Mouse (Mus musculus) heart, adult 8-10 months (tissue): ENCODE results near the gene Tbc1d2b. TPM values are rescaled to one million over a fixed set of nuclear protein-coding genes. Genes with fewer than 3 reads are reported as not detected.

Experiments
- DNase-seq: peaks from one replicate; pipeline ENCODE4 v3.0.0; 2022; ENCODE audit warnings: low spot score
- total RNA-seq, 4 experiments: library from RNA; stranded (reverse); gene quantifications; 2 replicates each; pipeline ENCODE4 v1.2.4; 2022

Gene Tbc1d2b
- total RNA-seq, 4 experiments from 2014 or later: 8.7 to 10.3 (median 9.4) TPM

- DNase-seq: no peak
Measured at GRCm38 (mm10) chr9:90204396-90204915, 66.1 kb downstream of the Tbc1d2b start.

- DNase-seq: no peak
Measured at GRCm38 (mm10) chr9:90203233-90203632, 67.4 kb downstream of the Tbc1d2b start.

GRCm38 (mm10) chr9:90201541-90201940 is 69.1 kb downstream of the Tbc1d2b start:
- DNase-seq: no peak

- no peak for DNase-seq
Measured at GRCm38 (mm10) chr9:90201096-90201495, 69.5 kb downstream of the Tbc1d2b start.

- DNase-seq: no peak
Measured at GRCm38 (mm10) chr9:90200501-90200900, 70.1 kb downstream of the Tbc1d2b start.

- no peak for DNase-seq
Measured at GRCm38 (mm10) chr9:90199611-90200010, 71.0 kb downstream of the Tbc1d2b start.

GRCm38 (mm10) chr9:90198531-90199449 is 71.8 kb downstream of the Tbc1d2b start:
- DNase-seq: peak; percentile 89

GRCm38 (mm10) chr9:90197866-90198383 is 72.7 kb downstream of the Tbc1d2b start:
- DNase-seq: no peak

- DNase-seq: no peak
Measured at GRCm38 (mm10) chr9:90197116-90197665, 73.4 kb downstream of the Tbc1d2b start.

GRCm38 (mm10) chr9:90196262-90196661 is 74.3 kb downstream of the Tbc1d2b start:
- DNase-seq: no peak

- no peak for DNase-seq
Measured at GRCm38 (mm10) chr9:90195000-90195399, 75.6 kb downstream of the Tbc1d2b start.

GRCm38 (mm10) chr9:90189391-90189790 is 81.2 kb downstream of the Tbc1d2b start:
- DNase-seq: no peak

- no peak for DNase-seq
Measured at GRCm38 (mm10) chr9:90188893-90189292, 81.7 kb downstream of the Tbc1d2b start.

- DNase-seq: no peak
Measured at GRCm38 (mm10) chr9:90185356-90185910, 85.2 kb downstream of the Tbc1d2b start.

GRCm38 (mm10) chr9:90184116-90184515 is 86.5 kb downstream of the Tbc1d2b start:
- peak; percentile 64 for DNase-seq

- DNase-seq: no peak
Measured at GRCm38 (mm10) chr9:90183550-90183949, 87.1 kb downstream of the Tbc1d2b start.

- DNase-seq: no peak
Measured at GRCm38 (mm10) chr9:90182636-90183421, 87.8 kb downstream of the Tbc1d2b start.

- DNase-seq: no peak
Measured at GRCm38 (mm10) chr9:90181656-90182388, 88.8 kb downstream of the Tbc1d2b start.

GRCm38 (mm10) chr9:90179409-90179808 is 91.2 kb downstream of the Tbc1d2b start:
- no peak for DNase-seq

GRCm38 (mm10) chr9:90173330-90173729 is 97.3 kb downstream of the Tbc1d2b start:
- DNase-seq: no peak
